Mouse (Mus musculus): ENCODE data around the gene Hook2. TPM values are rescaled to one million over a fixed set of nuclear protein-coding genes. Genes with fewer than 3 reads are reported as not detected.

Gene Hook2
- polyA plus RNA-seq, 1 experiment from 2014 or later, result 7.7 TPM

- Histone ChIP-seq H3K9me3 (replicated peaks) (no peaks in the 10 kb centered on the region), H3K4me1 (replicated peaks) (peaks cover 1% of the 10 kb centered on the region), H3K4me2 (no peak overlapping the region), H3K4me3 (no peak overlapping the region), H3K9ac (0 out of 2 replicates have a peak overlapping the region, but pooled peaks have one; percentile 43), H3K27ac (ENCODE audit: poor library complexity, severe bottlenecking) (no peak overlapping the region), H3K36me3 (peaks cover 63% of the 10 kb centered on the region), H3K27me3 (replicated peaks) (no peaks in the 10 kb centered on the region)
- no peak for ATAC-seq (ENCODE audit: insufficient number of reproducible peaks, low FRiP score)
- 83% methylated on average over 7 of the region's 7 CpGs for WGBS
These were observed 30.6 kb upstream of the Hook2 start for GRCm38 (mm10) chr8:84959811-84960210.

GRCm38 (mm10) chr8:84963952-84964351, 26.5 kb upstream of the Hook2 start:
- no peak for ATAC-seq (ENCODE audit: insufficient number of reproducible peaks, low FRiP score)
- 89% methylated on average over 4 of the region's 4 CpGs for WGBS

GRCm38 (mm10) chr8:84965731-84966291, 24.6 kb upstream of the Hook2 start:
- peaks cover 39% of the 10 kb centered on the region for H3K4me1 ChIP-seq (replicated peaks)
- H3K27me3 ChIP-seq (replicated peaks), result no peaks in the 10 kb centered on the region
- H3K4me3 ChIP-seq, result peak overlapping the region; percentile 75
- peak overlapping the region; percentile 83 for H3K9ac ChIP-seq
- no peaks in the 10 kb centered on the region for H3K9me3 ChIP-seq (replicated peaks)
- H3K4me2 ChIP-seq, result peak overlapping the region; percentile 97
- H3K36me3 ChIP-seq, result peaks cover 21% of the 10 kb centered on the region
- under 1% methylated on average over 41 of the region's 41 CpGs for WGBS
- ATAC-seq (ENCODE audit: insufficient number of reproducible peaks, low FRiP score), result peak; percentile 88
- peak overlapping the region; percentile 71 for H3K27ac ChIP-seq (ENCODE audit: poor library complexity, severe bottlenecking)

More at GRCm38 (mm10) chr8:84963952-84964351, 26.5 kb upstream of the Hook2 start:
- Histone ChIP-seq H3K4me2 (no peak overlapping the region), H3K4me3 (no peak overlapping the region), H3K27ac (ENCODE audit: poor library complexity, severe bottlenecking) (no peak overlapping the region), H3K4me1 (replicated peaks) (peaks cover 33% of the 10 kb centered on the region), H3K36me3 (peaks cover 31% of the 10 kb centered on the region), H3K9me3 (replicated peaks) (no peaks in the 10 kb centered on the region), H3K9ac (no peak overlapping the region), H3K27me3 (replicated peaks) (no peaks in the 10 kb centered on the region)

- no peak for ATAC-seq (ENCODE audit: insufficient number of reproducible peaks, low FRiP score)
- Histone ChIP-seq H3K9me3 (replicated peaks) (no peaks in the 10 kb centered on the region), H3K27me3 (replicated peaks) (no peaks in the 10 kb centered on the region), H3K9ac (no peak overlapping the region), H3K4me2 (peak overlapping the region; percentile 97), H3K4me3 (no peak overlapping the region), H3K4me1 (replicated peaks) (peaks cover 45% of the 10 kb centered on the region), H3K36me3 (peaks cover 21% of the 10 kb centered on the region), H3K27ac (ENCODE audit: poor library complexity, severe bottlenecking) (peak overlapping the region; percentile 71)
- WGBS, result 30% methylated on average over 3 of the region's 3 CpGs
These were observed 23.8 kb upstream of the Hook2 start for GRCm38 (mm10) chr8:84966603-84967002.

GRCm38 (mm10) chr8:84967532-84968304, 22.7 kb upstream of the Hook2 start:
- WGBS, result 81% methylated on average over 13 of the region's 13 CpGs
- no peak for ATAC-seq (ENCODE audit: insufficient number of reproducible peaks, low FRiP score)
- H3K27me3 ChIP-seq (replicated peaks), result no peaks in the 10 kb centered on the region
- H3K4me2 ChIP-seq, result no peak overlapping the region
- H3K27ac ChIP-seq (ENCODE audit: poor library complexity, severe bottlenecking), result no peak overlapping the region
- H3K4me3 ChIP-seq, result no peak overlapping the region
- H3K36me3 ChIP-seq, result peaks cover 26% of the 10 kb centered on the region
- no peak overlapping the region for H3K9ac ChIP-seq
- no peaks in the 10 kb centered on the region for H3K9me3 ChIP-seq (replicated peaks)
- H3K4me1 ChIP-seq (replicated peaks), result peaks cover 45% of the 10 kb centered on the region

GRCm38 (mm10) chr8:84968650-84969049, 21.8 kb upstream of the Hook2 start:
- Histone ChIP-seq H3K36me3 (peaks cover 33% of the 10 kb centered on the region), H3K4me3 (peak overlapping the region; percentile 85), H3K9me3 (replicated peaks) (no peaks in the 10 kb centered on the region), H3K27me3 (replicated peaks) (no peaks in the 10 kb centered on the region), H3K4me2 (peak overlapping the region; percentile 96), H3K9ac (peak overlapping the region; percentile 93), H3K4me1 (replicated peaks) (peaks cover 45% of the 10 kb centered on the region), H3K27ac (ENCODE audit: poor library complexity, severe bottlenecking) (peak overlapping the region; percentile 84)
- WGBS, result 26% methylated on average over 2 of the region's 2 CpGs
- no peak for ATAC-seq (ENCODE audit: insufficient number of reproducible peaks, low FRiP score)

- Histone ChIP-seq H3K9ac (peak within 1 kb of the TSS; percentile 93), H3K27me3 (replicated peaks) (no peaks in the 10 kb centered on the region), H3K27ac (ENCODE audit: poor library complexity, severe bottlenecking) (peak within 1 kb of the TSS; percentile 84), H3K4me3 (peak within 1 kb of the TSS; percentile 85), H3K4me2 (peak within 1 kb of the TSS; percentile 96), H3K36me3 (peaks cover 37% of the 10 kb centered on the region), H3K9me3 (replicated peaks) (no peaks in the 10 kb centered on the region), H3K4me1 (replicated peaks) (peaks cover 45% of the 10 kb centered on the region)
- ATAC-seq (ENCODE audit: insufficient number of reproducible peaks, low FRiP score), result peak; percentile 84
- WGBS, result under 1% methylated on average over 56 of the region's 56 CpGs
These were observed 20.9 kb upstream of the Hook2 start, which contains the start of the genes Gm49661, Prdx2 and Rnaseh2a for GRCm38 (mm10) chr8:84969241-84970134. Gm49661 (minus strand) TSS chr8:84969433. Prdx2 (plus strand) TSS chr8:84969587. Rnaseh2a (minus strand) TSS chr8:84969767.

GRCm38 (mm10) chr8:84970135-84970790, 20.1 kb upstream of the Hook2 start:
- H3K4me2 ChIP-seq, result peak overlapping the region; percentile 96
- H3K4me1 ChIP-seq (replicated peaks), result peaks cover 42% of the 10 kb centered on the region
- H3K9ac ChIP-seq, result peak overlapping the region; percentile 93
- H3K4me3 ChIP-seq, result peak overlapping the region; percentile 85
- peak overlapping the region; percentile 84 for H3K27ac ChIP-seq (ENCODE audit: poor library complexity, severe bottlenecking)
- peaks cover 44% of the 10 kb centered on the region for H3K36me3 ChIP-seq
- WGBS, result 11% methylated on average over 21 of the region's 21 CpGs
- no peak for ATAC-seq (ENCODE audit: insufficient number of reproducible peaks, low FRiP score)
- no peaks in the 10 kb centered on the region for H3K27me3 ChIP-seq (replicated peaks)
- no peaks in the 10 kb centered on the region for H3K9me3 ChIP-seq (replicated peaks)

- no peaks in the 10 kb centered on the region for H3K9me3 ChIP-seq (replicated peaks)
- no peaks in the 10 kb centered on the region for H3K27me3 ChIP-seq (replicated peaks)
- H3K36me3 ChIP-seq, result peaks cover 45% of the 10 kb centered on the region
- H3K9ac ChIP-seq, result peak overlapping the region; percentile 93
- 30% methylated on average over 5 of the region's 5 CpGs for WGBS
- peaks cover 44% of the 10 kb centered on the region for H3K4me1 ChIP-seq (replicated peaks)
- H3K27ac ChIP-seq (ENCODE audit: poor library complexity, severe bottlenecking), result peak overlapping the region; percentile 84
- H3K4me2 ChIP-seq, result peak overlapping the region; percentile 96
- peak; percentile 77 for ATAC-seq (ENCODE audit: insufficient number of reproducible peaks, low FRiP score)
- H3K4me3 ChIP-seq, result peak overlapping the region; percentile 85
These were observed 19.5 kb upstream of the Hook2 start for GRCm38 (mm10) chr8:84970913-84971312.

- Histone ChIP-seq H3K27me3 (replicated peaks) (no peaks in the 10 kb centered on the region), H3K9ac (no peak overlapping the region), H3K4me1 (replicated peaks) (peaks cover 36% of the 10 kb centered on the region), H3K4me3 (no peak overlapping the region), H3K36me3 (peaks cover 45% of the 10 kb centered on the region), H3K4me2 (no peak overlapping the region), H3K27ac (ENCODE audit: poor library complexity, severe bottlenecking) (no peak overlapping the region), H3K9me3 (replicated peaks) (no peaks in the 10 kb centered on the region)
- 88% methylated on average over 1 of the region's 1 CpGs for WGBS
- ATAC-seq (ENCODE audit: insufficient number of reproducible peaks, low FRiP score), result no peak
These were observed 17.3 kb upstream of the Hook2 start for GRCm38 (mm10) chr8:84973079-84973478.
